Mouse (Mus musculus): ENCODE data around the gene D7Ertd443e. TPM values are rescaled to one million over a fixed set of nuclear protein-coding genes. Genes with fewer than 3 reads are reported as not detected.

Gene D7Ertd443e
- total RNA-seq, 2 experiments from 2014 or later, result 3.5 TPM

- DNase-seq (ENCODE audit: extremely low spot score in 1 of 2, low spot score in 1 of 2), result no peak
Observed at GRCm38 (mm10) chr7:134289611-134290301, 95.7 kb downstream of the D7Ertd443e start.

GRCm38 (mm10) chr7:134289126-134289525 lies 96.3 kb downstream of the D7Ertd443e start:
- DNase-seq (ENCODE audit: extremely low spot score in 1 of 2, low spot score in 1 of 2), result no peak

- no peak for DNase-seq (ENCODE audit: extremely low spot score in 1 of 2, low spot score in 1 of 2)
Observed at GRCm38 (mm10) chr7:134287570-134288222, 97.8 kb downstream of the D7Ertd443e start.

GRCm38 (mm10) chr7:134272956-134273355 lies 112.5 kb downstream of the D7Ertd443e start:
- DNase-seq (ENCODE audit: extremely low spot score in 1 of 2, low spot score in 1 of 2), result no peak

- no peak for DNase-seq (ENCODE audit: extremely low spot score in 1 of 2, low spot score in 1 of 2)
Observed at GRCm38 (mm10) chr7:134272421-134272820, 113.0 kb downstream of the D7Ertd443e start.

GRCm38 (mm10) chr7:134265783-134266182 lies 119.7 kb downstream of the D7Ertd443e start:
- no peak for DNase-seq (ENCODE audit: extremely low spot score in 1 of 2, low spot score in 1 of 2)

GRCm38 (mm10) chr7:134263146-134263906 lies 122.1 kb downstream of the D7Ertd443e start:
- peak; percentile 63 to 88 for DNase-seq (ENCODE audit: extremely low spot score in 1 of 2, low spot score in 1 of 2)

- no peak for DNase-seq (ENCODE audit: extremely low spot score in 1 of 2, low spot score in 1 of 2)
Observed at GRCm38 (mm10) chr7:134261003-134261701, 124.3 kb downstream of the D7Ertd443e start.

- DNase-seq (ENCODE audit: extremely low spot score in 1 of 2, low spot score in 1 of 2), result no peak
Observed at GRCm38 (mm10) chr7:134250273-134250870, 135.1 kb downstream of the D7Ertd443e start.

GRCm38 (mm10) chr7:134248041-134248440 lies 137.4 kb downstream of the D7Ertd443e start:
- no peak for DNase-seq (ENCODE audit: extremely low spot score in 1 of 2, low spot score in 1 of 2)

GRCm38 (mm10) chr7:134246624-134247023 lies 138.8 kb downstream of the D7Ertd443e start:
- DNase-seq (ENCODE audit: extremely low spot score in 1 of 2, low spot score in 1 of 2), result no peak

GRCm38 (mm10) chr7:134242773-134243172 lies 142.7 kb downstream of the D7Ertd443e start:
- DNase-seq (ENCODE audit: extremely low spot score in 1 of 2, low spot score in 1 of 2), result no peak

GRCm38 (mm10) chr7:134241212-134241611 lies 144.2 kb downstream of the D7Ertd443e start:
- no peak for DNase-seq (ENCODE audit: extremely low spot score in 1 of 2, low spot score in 1 of 2)

GRCm38 (mm10) chr7:134240579-134240978 lies 144.9 kb downstream of the D7Ertd443e start:
- DNase-seq (ENCODE audit: extremely low spot score in 1 of 2, low spot score in 1 of 2), result no peak

GRCm38 (mm10) chr7:134238863-134239262 lies 146.6 kb downstream of the D7Ertd443e start:
- DNase-seq (ENCODE audit: extremely low spot score in 1 of 2, low spot score in 1 of 2), result no peak

- DNase-seq (ENCODE audit: extremely low spot score in 1 of 2, low spot score in 1 of 2), result no peak
Observed at GRCm38 (mm10) chr7:134237356-134237755, 148.1 kb downstream of the D7Ertd443e start.

- no peak for DNase-seq (ENCODE audit: extremely low spot score in 1 of 2, low spot score in 1 of 2)
Observed at GRCm38 (mm10) chr7:134236727-134237126, 148.7 kb downstream of the D7Ertd443e start.

- no peak for DNase-seq (ENCODE audit: extremely low spot score in 1 of 2, low spot score in 1 of 2)
Observed at GRCm38 (mm10) chr7:134235552-134235951, 149.9 kb downstream of the D7Ertd443e start.

- no peak for DNase-seq (ENCODE audit: extremely low spot score in 1 of 2, low spot score in 1 of 2)
Observed at GRCm38 (mm10) chr7:134231378-134232346, 153.8 kb downstream of the D7Ertd443e start, which contains the start of gene Adam12. Adam12 (minus strand) TSS chr7:134232146.
